Mouse (Mus musculus) hematopoietic stem cell, adult 5-6 weeks (primary cell): ENCODE data around the gene Hipk2. TPM values are rescaled to one million over a fixed set of nuclear protein-coding genes. Genes with fewer than 3 reads are reported as not detected.
A peak's percentile ranks its signal among the peaks of the same experiment; 100 is the strongest.

Experiments used
- ATAC-seq, 2 experiments: fragments of 125-278 bp in 1 of 2; replicated peaks in 1 of 2; 2 replicates each; pipeline ENCODE4 v1.8.0; 2016 to 2017; ENCODE audit warnings: inconsistent platforms in 2 of 2, mild to moderate bottlenecking in 2 of 2, moderate number of reproducible peaks in 2 of 2, low read depth in 1 of 2, moderate TSS enrichment in 1 of 2; ENCODE audit not compliant: low FRiP score in 2 of 2, poor library complexity in 2 of 2, severe bottlenecking in 2 of 2, insufficient read depth in 1 of 2, low TSS enrichment in 1 of 2
- total RNA-seq: library from RNA; stranded (forward); fragments of 172-1452, 232-1000 nt; gene quantifications from 2 replicates; pipeline ENCODE4 v1.2.3, GENCODE M21; 2017

Hipk2 gene
- total RNA-seq, 1 experiment from 2014 or later = 11.8 TPM

DNA sequence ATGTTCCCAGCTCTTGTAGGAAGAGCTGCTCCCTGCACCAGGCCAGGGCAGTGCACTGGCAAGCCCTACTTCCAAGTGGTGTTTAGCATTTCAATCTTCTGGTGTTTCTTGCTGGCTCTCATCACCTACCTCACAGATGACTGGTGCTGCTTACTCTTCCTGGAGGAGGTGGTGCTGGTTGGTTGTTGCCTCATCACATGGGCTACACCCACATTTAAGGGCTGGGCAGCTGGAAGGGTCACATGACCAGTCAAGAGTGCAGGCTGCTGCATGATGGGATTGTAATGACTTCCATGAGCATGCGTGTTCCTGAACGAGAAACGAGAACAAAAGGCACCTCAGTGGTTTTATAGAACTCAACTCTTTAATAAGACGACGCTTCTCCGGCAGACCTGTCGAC, 157.3 kb downstream of the Hipk2 start:
- ATAC-seq = no peak

DNA sequence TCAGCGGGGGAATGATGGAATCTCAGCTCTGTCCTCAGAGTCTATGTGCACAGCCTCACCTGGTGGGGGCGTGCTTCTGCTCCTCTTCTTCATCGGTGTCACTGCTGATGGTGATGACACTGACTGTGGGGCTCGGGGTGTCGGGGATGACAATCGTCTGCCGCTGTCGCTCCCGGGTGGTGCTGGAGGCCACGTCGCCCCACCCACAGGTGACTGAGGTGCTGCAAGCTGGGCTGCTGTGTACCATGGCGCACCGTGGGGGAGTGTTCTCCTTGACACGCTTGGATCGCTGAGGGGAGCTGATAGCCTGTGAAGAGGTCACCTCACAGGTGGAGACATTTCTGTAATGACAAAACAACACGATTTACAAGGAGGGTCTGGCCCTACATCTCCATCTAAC, 160.1 kb downstream of the Hipk2 start:
- ATAC-seq = no peak

- ATAC-seq = no peak
Measured at GRCm38 (mm10) chr6:38713957-38714898, 161.7 kb downstream of the Hipk2 start.

GRCm38 (mm10) chr6:38710449-38710848, 165.5 kb downstream of the Hipk2 start:
- ATAC-seq = peak; percentile 66 to 75

GRCm38 (mm10) chr6:38704264-38704984, 171.5 kb downstream of the Hipk2 start:
- ATAC-seq = 0 out of 4 replicates have a peak, but pooled peaks of 1 of the 2 experiments have one; percentile 42

GRCm38 (mm10) chr6:38703526-38703925, 172.4 kb downstream of the Hipk2 start:
- ATAC-seq = no peak

DNA sequence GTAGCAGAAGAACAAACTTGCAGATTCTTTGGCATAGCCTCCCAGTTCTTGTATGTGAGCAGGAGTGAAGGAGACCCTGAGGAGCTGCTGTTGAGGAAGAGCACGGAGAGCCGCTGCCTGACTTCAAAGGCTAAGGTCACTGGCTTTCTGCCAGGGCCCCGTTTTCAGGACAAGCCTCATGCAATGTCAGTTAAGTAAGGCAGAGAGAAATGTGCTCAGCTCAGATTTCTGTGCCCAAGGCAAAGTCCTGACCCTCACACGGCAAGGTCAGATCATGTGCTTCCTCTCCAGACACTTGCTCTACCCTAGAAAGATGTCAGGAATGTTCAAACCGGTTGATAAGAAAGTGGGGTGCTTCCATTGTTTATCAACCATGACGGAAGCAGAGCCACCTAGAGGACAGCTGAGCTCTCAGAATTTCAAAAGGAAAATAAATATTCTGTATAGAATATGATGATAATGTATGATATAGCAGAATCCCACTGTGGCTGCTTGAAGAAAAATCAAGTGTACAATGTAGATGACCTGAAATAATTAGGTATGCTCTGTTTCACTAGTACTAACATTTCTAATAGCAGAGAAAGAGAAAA, 173.1 kb downstream of the Hipk2 start:
- no peak for ATAC-seq

GRCm38 (mm10) chr6:38701421-38701820, 174.5 kb downstream of the Hipk2 start:
- no peak for ATAC-seq

DNA sequence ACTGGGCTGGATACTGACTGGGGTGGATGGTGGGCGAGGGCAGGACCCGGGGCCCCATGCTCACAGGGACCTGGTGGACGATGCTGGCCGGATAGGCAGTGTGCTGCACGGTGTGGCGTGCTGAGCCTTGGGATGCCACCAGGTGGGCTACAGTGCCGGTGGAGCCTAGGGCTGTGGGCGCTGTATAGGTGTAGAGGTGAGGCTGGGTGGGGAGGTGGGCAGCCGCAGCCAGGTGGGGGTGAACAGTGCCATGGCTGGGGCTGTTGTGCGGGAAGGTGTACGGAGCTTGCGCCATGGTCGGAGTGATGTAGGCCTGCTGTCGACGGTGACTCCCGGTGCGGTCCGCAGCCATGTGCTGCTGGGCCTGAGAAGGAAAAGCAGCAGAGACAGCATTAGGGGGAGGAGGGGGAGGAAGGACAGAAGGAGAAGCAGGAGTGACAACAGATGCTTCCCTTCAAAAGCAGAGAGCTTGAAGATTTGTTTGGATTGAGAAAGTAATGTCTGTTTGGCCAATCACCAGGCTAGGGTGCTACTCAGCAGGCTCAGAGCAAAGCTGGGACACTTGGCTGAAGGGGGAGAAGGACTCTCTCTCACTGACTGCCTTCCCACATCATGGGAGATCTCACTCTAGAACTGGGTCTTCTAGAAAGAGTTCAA, 177.6 kb downstream of the Hipk2 start:
- no peak for ATAC-seq

GRCm38 (mm10) chr6:38696570-38696969, 179.4 kb downstream of the Hipk2 start:
- ATAC-seq = no peak

- ATAC-seq = peak; percentile 77 to 81
Measured at GRCm38 (mm10) chr6:38695380-38696054, 180.4 kb downstream of the Hipk2 start.

DNA sequence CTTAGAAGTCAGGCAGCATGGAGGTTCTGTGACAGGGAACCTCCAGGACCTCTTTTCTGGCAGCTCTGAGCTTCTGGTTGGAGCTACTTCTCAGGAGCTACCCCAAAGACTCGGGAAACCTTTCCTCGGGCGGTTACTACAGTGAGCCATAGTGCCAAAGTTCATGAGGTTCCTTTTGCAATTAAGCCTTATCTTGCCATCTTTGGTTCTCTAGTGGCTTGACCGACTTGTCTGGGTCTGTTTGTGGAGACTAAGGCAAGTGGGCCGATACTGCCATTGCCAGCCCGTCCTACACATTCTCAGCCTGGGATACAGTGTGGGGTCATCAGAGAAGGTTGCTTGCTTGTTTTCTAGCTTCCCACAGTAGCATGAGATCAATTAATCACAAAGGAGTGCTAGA, 183.4 kb downstream of the Hipk2 start:
- ATAC-seq = no peak

- ATAC-seq = no peak
Measured at GRCm38 (mm10) chr6:38691052-38691451, 184.9 kb downstream of the Hipk2 start.

DNA sequence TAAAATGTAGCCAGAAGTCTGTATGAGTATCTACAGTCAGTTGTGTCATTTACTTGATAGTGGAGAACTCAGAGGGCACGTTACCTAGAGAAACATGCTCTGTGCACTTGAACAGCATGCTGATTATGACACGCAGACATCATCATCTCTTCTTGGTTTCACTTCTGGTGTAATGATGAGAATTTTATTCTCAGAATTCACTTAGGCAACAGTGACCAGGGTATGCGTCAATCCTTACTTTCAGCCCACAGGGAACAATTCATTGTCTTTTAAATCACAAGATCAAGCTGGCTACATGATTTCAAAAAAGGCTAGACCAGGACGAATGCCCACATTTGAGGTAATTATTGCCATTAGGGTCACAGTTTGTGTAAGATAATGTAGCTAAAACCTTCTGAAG, 185.3 kb downstream of the Hipk2 start:
- no peak for ATAC-seq

GRCm38 (mm10) chr6:38688841-38689240, 187.1 kb downstream of the Hipk2 start:
- ATAC-seq = no peak

DNA sequence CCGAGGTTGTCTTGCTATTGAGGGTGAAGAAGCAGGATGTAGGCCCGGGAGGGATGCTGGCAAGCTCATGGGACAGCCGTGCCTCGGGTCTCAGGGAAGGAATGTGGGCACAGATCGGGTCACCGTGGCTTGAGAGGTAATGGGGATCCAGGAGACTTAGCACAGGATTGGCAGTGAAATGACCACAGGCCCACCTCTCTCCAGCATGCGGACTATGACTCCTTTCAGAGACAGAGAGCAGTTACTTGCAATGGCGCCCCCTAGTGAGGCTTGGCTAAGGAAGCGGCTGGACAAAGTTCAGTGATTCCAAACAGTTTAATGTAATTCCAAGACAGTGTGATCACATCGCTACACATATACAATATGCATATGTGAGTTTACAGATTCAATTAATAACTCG, 188.7 kb downstream of the Hipk2 start:
- ATAC-seq = peak in 1 of 2 experiments; percentile 20; a peak in 2 of 4 replicates

- ATAC-seq = no peak
Measured at GRCm38 (mm10) chr6:38682532-38682931, 193.4 kb downstream of the Hipk2 start.
